Mouse (Mus musculus): ENCODE results near the gene Tmem117. TPM values are rescaled to one million over a fixed set of nuclear protein-coding genes. Genes with fewer than 3 reads are reported as not detected.
A peak's percentile ranks its signal among the peaks of the same experiment; 100 is the strongest.

Tmem117 gene
- polyA plus RNA-seq, 1 experiment from 2014 or later = 17.8 TPM

GRCm38 (mm10) chr15:94864134-94864533, 235.1 kb downstream of the Tmem117 start:
- H3K9ac ChIP-seq (ENCODE audit: low read depth, low read length) = no peak overlapping the region
- no peak overlapping the region for H3K4me3 ChIP-seq (ENCODE audit: low read depth, low read length)
- H3K36me3 ChIP-seq (ENCODE audit: control insufficient read depth, insufficient read depth, low read length) = no peaks in the 10 kb centered on the region
- peak overlapping the region; percentile 69 for H3K27ac ChIP-seq (ENCODE audit: low read length)
- ATAC-seq = peak; percentile 54; the same call in 1 of the 2 replicates
- H3K9me3 ChIP-seq (replicated peaks; ENCODE audit: control insufficient read depth, low read length, poor library complexity, severe bottlenecking) = no peaks in the 10 kb centered on the region
- no peaks in the 10 kb centered on the region for H3K27me3 ChIP-seq (ENCODE audit: control insufficient read depth, insufficient read depth, low read depth, low read length)
- peaks cover 5% of the 10 kb centered on the region for H3K4me1 ChIP-seq (ENCODE audit: control insufficient read depth, insufficient read depth, low read length)
- H3K4me2 ChIP-seq (ENCODE audit: low read length) = no peak overlapping the region
- 13% methylated on average over 1 of the region's 1 CpGs for WGBS

- Histone ChIP-seq H3K27me3 (ENCODE audit: control insufficient read depth, insufficient read depth, low read depth, low read length) (no peaks in the 10 kb centered on the region), H3K9me3 (replicated peaks; ENCODE audit: control insufficient read depth, low read length, poor library complexity, severe bottlenecking) (0 out of 2 replicates have a peak, but pooled peaks cover 2% of the 10 kb centered on the region), H3K4me1 (ENCODE audit: control insufficient read depth, insufficient read depth, low read length) (peaks cover 5% of the 10 kb centered on the region), H3K4me3 (ENCODE audit: low read depth, low read length) (no peak overlapping the region), H3K27ac (ENCODE audit: low read length) (no peak overlapping the region), H3K9ac (ENCODE audit: low read depth, low read length) (no peak overlapping the region), H3K4me2 (ENCODE audit: low read length) (no peak overlapping the region), H3K36me3 (ENCODE audit: control insufficient read depth, insufficient read depth, low read length) (no peaks in the 10 kb centered on the region)
- WGBS = 59% methylated on average over 5 of the region's 5 CpGs
- ATAC-seq = no peak
These were observed 239.3 kb downstream of the Tmem117 start for GRCm38 (mm10) chr15:94868372-94868771.

DNA sequence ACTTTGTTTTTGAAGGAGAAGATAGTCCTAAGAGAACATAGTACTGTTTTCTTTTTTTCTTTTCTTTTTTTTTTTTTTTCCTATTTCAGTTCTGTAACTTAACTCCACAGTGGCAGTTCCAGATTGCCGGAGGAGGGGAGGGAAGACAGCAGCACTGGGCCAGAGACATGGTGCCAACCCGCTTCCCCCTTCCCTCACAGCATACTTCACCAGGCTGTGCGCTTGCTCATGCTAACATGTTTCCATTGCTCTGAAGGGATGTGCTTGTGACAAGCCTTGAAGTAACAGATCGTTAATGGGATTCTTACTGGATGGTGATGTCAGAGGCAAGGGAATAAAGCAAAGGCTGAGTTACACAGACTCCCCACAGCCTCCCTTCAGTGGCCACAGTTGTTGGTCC, 256.0 kb downstream of the Tmem117 start:
- 70% methylated on average over 4 of the region's 4 CpGs for WGBS
- no peaks in the 10 kb centered on the region for H3K4me1 ChIP-seq (ENCODE audit: control insufficient read depth, insufficient read depth, low read length)
- no peak overlapping the region for H3K4me2 ChIP-seq (ENCODE audit: low read length)
- no peak overlapping the region for H3K4me3 ChIP-seq (ENCODE audit: low read depth, low read length)
- H3K9me3 ChIP-seq (replicated peaks; ENCODE audit: control insufficient read depth, low read length, poor library complexity, severe bottlenecking) = no peaks in the 10 kb centered on the region
- ATAC-seq = no peak
- no peaks in the 10 kb centered on the region for H3K36me3 ChIP-seq (ENCODE audit: control insufficient read depth, insufficient read depth, low read length)
- no peak overlapping the region for H3K9ac ChIP-seq (ENCODE audit: low read depth, low read length)
- no peaks in the 10 kb centered on the region for H3K27me3 ChIP-seq (ENCODE audit: control insufficient read depth, insufficient read depth, low read depth, low read length)
- H3K27ac ChIP-seq (ENCODE audit: low read length) = no peak overlapping the region

DNA sequence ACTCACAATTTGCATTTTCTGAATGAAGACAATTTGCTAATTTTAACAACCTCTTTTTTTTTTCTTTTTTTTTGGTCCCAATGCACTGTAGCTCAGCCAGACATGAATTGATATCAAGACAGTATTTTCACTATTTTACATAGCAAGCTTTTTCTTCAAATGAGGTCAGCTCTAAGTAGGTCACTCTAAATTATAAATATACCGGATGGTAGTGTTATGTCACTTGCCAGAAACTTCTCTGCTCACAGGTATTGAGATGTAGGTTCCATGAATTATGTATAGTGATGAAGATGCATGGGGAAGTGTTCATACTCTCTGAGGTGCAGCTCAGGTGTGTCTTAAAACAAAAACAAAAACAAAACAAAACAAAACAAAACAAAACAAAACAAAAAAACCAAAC, 264.2 kb downstream of the Tmem117 start:
- ATAC-seq = no peak
- Histone ChIP-seq H3K27me3 (ENCODE audit: control insufficient read depth, insufficient read depth, low read depth, low read length) (no peaks in the 10 kb centered on the region), H3K4me2 (ENCODE audit: low read length) (no peak overlapping the region), H3K9me3 (replicated peaks; ENCODE audit: control insufficient read depth, low read length, poor library complexity, severe bottlenecking) (no peaks in the 10 kb centered on the region), H3K27ac (ENCODE audit: low read length) (no peak overlapping the region), H3K36me3 (ENCODE audit: control insufficient read depth, insufficient read depth, low read length) (no peaks in the 10 kb centered on the region), H3K4me1 (ENCODE audit: control insufficient read depth, insufficient read depth, low read length) (peaks cover 6% of the 10 kb centered on the region), H3K4me3 (ENCODE audit: low read depth, low read length) (no peak overlapping the region), H3K9ac (ENCODE audit: low read depth, low read length) (no peak overlapping the region)
- WGBS = 66% methylated on average over 1 of the region's 1 CpGs

GRCm38 (mm10) chr15:94894086-94894485, 265.1 kb downstream of the Tmem117 start:
- no peak for ATAC-seq
- H3K4me3 ChIP-seq (ENCODE audit: low read depth, low read length) = no peak overlapping the region
- H3K27ac ChIP-seq (ENCODE audit: low read length) = peak overlapping the region; percentile 50
- H3K4me2 ChIP-seq (ENCODE audit: low read length) = no peak overlapping the region
- H3K36me3 ChIP-seq (ENCODE audit: control insufficient read depth, insufficient read depth, low read length) = no peaks in the 10 kb centered on the region
- no peaks in the 10 kb centered on the region for H3K27me3 ChIP-seq (ENCODE audit: control insufficient read depth, insufficient read depth, low read depth, low read length)
- peaks cover 6% of the 10 kb centered on the region for H3K4me1 ChIP-seq (ENCODE audit: control insufficient read depth, insufficient read depth, low read length)
- no peak overlapping the region for H3K9ac ChIP-seq (ENCODE audit: low read depth, low read length)
- no peaks in the 10 kb centered on the region for H3K9me3 ChIP-seq (replicated peaks; ENCODE audit: control insufficient read depth, low read length, poor library complexity, severe bottlenecking)
- 15% methylated on average over 5 of the region's 5 CpGs for WGBS

DNA sequence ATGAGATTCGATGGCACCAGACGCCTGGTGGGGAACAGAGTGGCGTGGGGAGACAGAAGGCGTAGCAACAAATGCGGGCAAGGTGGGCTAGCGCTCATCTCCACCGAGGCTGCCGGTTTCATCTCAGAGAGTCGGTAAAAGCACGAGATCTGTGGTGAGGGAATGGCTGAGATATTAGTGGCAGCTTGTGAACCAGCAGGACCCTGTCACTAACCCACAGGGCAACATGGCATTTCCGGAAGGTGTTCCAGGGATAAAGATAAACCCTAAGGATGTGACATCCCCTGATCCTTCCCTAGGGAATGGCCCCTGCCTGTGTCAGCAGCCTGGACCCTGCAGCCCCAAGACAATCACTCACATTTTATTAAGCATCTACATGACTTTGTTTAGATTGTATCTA, 266.6 kb downstream of the Tmem117 start:
- WGBS = 92% methylated on average over 11 of the region's 11 CpGs
- no peak overlapping the region for H3K9ac ChIP-seq (ENCODE audit: low read depth, low read length)

DNA sequence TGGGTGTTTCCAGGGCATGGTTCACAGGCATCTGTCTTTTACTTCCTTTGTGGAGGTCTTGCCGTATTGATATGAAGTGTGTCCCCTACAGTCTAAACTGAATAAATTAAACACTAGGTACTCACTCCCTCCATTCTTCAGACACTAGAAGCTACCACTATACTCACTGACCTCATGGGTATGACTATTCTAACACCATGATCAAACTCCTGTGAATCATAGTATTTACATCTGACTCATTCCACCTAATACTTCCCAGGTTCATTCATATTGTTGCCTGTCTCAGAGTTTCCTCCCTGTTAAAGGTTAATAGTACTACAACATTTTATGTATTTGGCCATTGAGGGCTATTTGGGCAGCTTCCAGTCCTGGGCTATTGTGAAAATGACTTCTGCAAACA, 274.2 kb downstream of the Tmem117 start:
- Histone ChIP-seq H3K36me3 (ENCODE audit: control insufficient read depth, insufficient read depth, low read length) (no peaks in the 10 kb centered on the region), H3K27ac (ENCODE audit: low read length) (no peak overlapping the region), H3K27me3 (ENCODE audit: control insufficient read depth, insufficient read depth, low read depth, low read length) (no peaks in the 10 kb centered on the region), H3K4me3 (ENCODE audit: low read depth, low read length) (no peak overlapping the region), H3K9ac (ENCODE audit: low read depth, low read length) (no peak overlapping the region), H3K4me2 (ENCODE audit: low read length) (no peak overlapping the region), H3K4me1 (ENCODE audit: control insufficient read depth, insufficient read depth, low read length) (no peaks in the 10 kb centered on the region), H3K9me3 (replicated peaks; ENCODE audit: control insufficient read depth, low read length, poor library complexity, severe bottlenecking) (no peaks in the 10 kb centered on the region)
- 100% methylated on average over 1 of the region's 1 CpGs for WGBS
- ATAC-seq = no peak

More for the DNA sequence above, 266.6 kb downstream of the Tmem117 start:
- H3K27me3 ChIP-seq (ENCODE audit: control insufficient read depth, insufficient read depth, low read depth, low read length) = no peaks in the 10 kb centered on the region
- H3K4me3 ChIP-seq (ENCODE audit: low read depth, low read length) = no peak overlapping the region
- no peaks in the 10 kb centered on the region for H3K36me3 ChIP-seq (ENCODE audit: control insufficient read depth, insufficient read depth, low read length)
- peaks cover 6% of the 10 kb centered on the region for H3K4me1 ChIP-seq (ENCODE audit: control insufficient read depth, insufficient read depth, low read length)
- H3K9me3 ChIP-seq (replicated peaks; ENCODE audit: control insufficient read depth, low read length, poor library complexity, severe bottlenecking) = no peaks in the 10 kb centered on the region
- no peak for ATAC-seq
- no peak overlapping the region for H3K4me2 ChIP-seq (ENCODE audit: low read length)
- H3K27ac ChIP-seq (ENCODE audit: low read length) = no peak overlapping the region

- Histone ChIP-seq H3K4me3 (ENCODE audit: low read depth, low read length) (no peak overlapping the region), H3K9me3 (replicated peaks; ENCODE audit: control insufficient read depth, low read length, poor library complexity, severe bottlenecking) (no peaks in the 10 kb centered on the region), H3K4me1 (ENCODE audit: control insufficient read depth, insufficient read depth, low read length) (no peaks in the 10 kb centered on the region), H3K36me3 (ENCODE audit: control insufficient read depth, insufficient read depth, low read length) (no peaks in the 10 kb centered on the region), H3K9ac (ENCODE audit: low read depth, low read length) (no peak overlapping the region), H3K27ac (ENCODE audit: low read length) (no peak overlapping the region), H3K27me3 (ENCODE audit: control insufficient read depth, insufficient read depth, low read depth, low read length) (no peaks in the 10 kb centered on the region), H3K4me2 (ENCODE audit: low read length) (no peak overlapping the region)
- no peak; the same call in 1 of the 2 replicates for ATAC-seq
- WGBS = 47% methylated on average over 11 of the region's 11 CpGs
These were observed 275.8 kb downstream of the Tmem117 start for GRCm38 (mm10) chr15:94904672-94905407.

GRCm38 (mm10) chr15:94921672-94922071, 292.6 kb downstream of the Tmem117 start:
- no peak overlapping the region for H3K27ac ChIP-seq (ENCODE audit: low read length)
- H3K27me3 ChIP-seq (ENCODE audit: control insufficient read depth, insufficient read depth, low read depth, low read length) = no peaks in the 10 kb centered on the region
- no peak overlapping the region for H3K9ac ChIP-seq (ENCODE audit: low read depth, low read length)
- ATAC-seq = no peak
- no peak overlapping the region for H3K4me2 ChIP-seq (ENCODE audit: low read length)
- no peaks in the 10 kb centered on the region for H3K9me3 ChIP-seq (replicated peaks; ENCODE audit: control insufficient read depth, low read length, poor library complexity, severe bottlenecking)
- 21% methylated on average over 1 of the region's 1 CpGs for WGBS
- H3K4me1 ChIP-seq (ENCODE audit: control insufficient read depth, insufficient read depth, low read length) = no peaks in the 10 kb centered on the region; the same call in 1 of the 2 replicates
- H3K4me3 ChIP-seq (ENCODE audit: low read depth, low read length) = no peak overlapping the region
- H3K36me3 ChIP-seq (ENCODE audit: control insufficient read depth, insufficient read depth, low read length) = no peaks in the 10 kb centered on the region

Measured in midbrain, embryonic 16.5 days (tissue).